Mouse (Mus musculus): ENCODE measurements around the gene Spcs1.

The Spcs1 gene

GRCm38 (mm10) chr14:31016063-31016462 lies 14.6 kb upstream of the Spcs1 start:
- Histone ChIP-seq H3K27me3 (ENCODE audit: insufficient read depth, low read length) (no peaks in the 10 kb centered on the region), H3K4me3 (replicated peaks; ENCODE audit: low read length) (peak overlapping the region; percentile 97), H3K4me1 (replicated peaks; ENCODE audit: low read depth, low read length) (peaks cover 50% of the 10 kb centered on the region), H3K9me3 (ENCODE audit: low read length) (no peaks in the 10 kb centered on the region), H3K36me3 (ENCODE audit: insufficient read depth, low read length) (peaks cover 72% of the 10 kb centered on the region)
- TF ChIP-seq CTCF (conservative IDR thresholded peaks at IDR 0.05; ENCODE audit: low read length) (no peak), POU5F1 (IDR thresholded peaks at IDR 0.05; ENCODE audit: borderline replicate concordance, low read length) (no peak), NANOG (IDR thresholded peaks at IDR 0.05; ENCODE audit: borderline replicate concordance, low read length) (no peak)

GRCm38 (mm10) chr14:31013928-31014327 lies 12.5 kb upstream of the Spcs1 start:
- H3K4me1 ChIP-seq (replicated peaks; ENCODE audit: low read depth, low read length), result peaks cover 40% of the 10 kb centered on the region
- TF ChIP-seq CTCF (conservative IDR thresholded peaks at IDR 0.05; ENCODE audit: low read length) (no peak), NANOG (IDR thresholded peaks at IDR 0.05; ENCODE audit: borderline replicate concordance, low read length) (no peak), POU5F1 (IDR thresholded peaks at IDR 0.05; ENCODE audit: borderline replicate concordance, low read length) (no peak)
- peaks cover 91% of the 10 kb centered on the region for H3K36me3 ChIP-seq (ENCODE audit: insufficient read depth, low read length)
- H3K9me3 ChIP-seq (ENCODE audit: low read length), result no peaks in the 10 kb centered on the region
- no peak overlapping the region for H3K4me3 ChIP-seq (replicated peaks; ENCODE audit: low read length)
- no peaks in the 10 kb centered on the region for H3K27me3 ChIP-seq (ENCODE audit: insufficient read depth, low read length)

- TF ChIP-seq NANOG (IDR thresholded peaks at IDR 0.05; ENCODE audit: borderline replicate concordance, low read length) (no peak), POU5F1 (IDR thresholded peaks at IDR 0.05; ENCODE audit: borderline replicate concordance, low read length) (no peak), CTCF (conservative IDR thresholded peaks at IDR 0.05; ENCODE audit: low read length) (no peak)
- no peaks in the 10 kb centered on the region for H3K9me3 ChIP-seq (ENCODE audit: low read length)
These were observed 10.1 kb upstream of the Spcs1 start for GRCm38 (mm10) chr14:31011588-31011987.

GRCm38 (mm10) chr14:31006779-31007178 lies 5.3 kb upstream of the Spcs1 start:
- peaks cover 47% of the 10 kb centered on the region for H3K36me3 ChIP-seq (ENCODE audit: insufficient read depth, low read length)
- TF ChIP-seq NANOG (IDR thresholded peaks at IDR 0.05; ENCODE audit: borderline replicate concordance, low read length) (no peak), POU5F1 (IDR thresholded peaks at IDR 0.05; ENCODE audit: borderline replicate concordance, low read length) (no peak), CTCF (conservative IDR thresholded peaks at IDR 0.05; ENCODE audit: low read length) (no peak)

More at GRCm38 (mm10) chr14:31011588-31011987, 10.1 kb upstream of the Spcs1 start:
- H3K4me1 ChIP-seq (replicated peaks; ENCODE audit: low read depth, low read length), result peaks cover 30% of the 10 kb centered on the region
- H3K27me3 ChIP-seq (ENCODE audit: insufficient read depth, low read length), result no peaks in the 10 kb centered on the region
- no peak overlapping the region for H3K4me3 ChIP-seq (replicated peaks; ENCODE audit: low read length)
- peaks cover 94% of the 10 kb centered on the region for H3K36me3 ChIP-seq (ENCODE audit: insufficient read depth, low read length)

GRCm38 (mm10) chr14:31004527-31004926 lies 3.1 kb upstream of the Spcs1 start:
- TF ChIP-seq CTCF (conservative IDR thresholded peaks at IDR 0.05; ENCODE audit: low read length) (no peak), POU5F1 (IDR thresholded peaks at IDR 0.05; ENCODE audit: borderline replicate concordance, low read length) (no peak), NANOG (IDR thresholded peaks at IDR 0.05; ENCODE audit: borderline replicate concordance, low read length) (no peak)

More at GRCm38 (mm10) chr14:31006779-31007178, 5.3 kb upstream of the Spcs1 start:
- Histone ChIP-seq H3K4me3 (replicated peaks; ENCODE audit: low read length) (no peak overlapping the region), H3K27me3 (ENCODE audit: insufficient read depth, low read length) (peaks cover 9% of the 10 kb centered on the region; the same call in 1 of the 2 replicates), H3K4me1 (replicated peaks; ENCODE audit: low read depth, low read length) (peaks cover 4% of the 10 kb centered on the region), H3K9me3 (ENCODE audit: low read length) (no peaks in the 10 kb centered on the region)

GRCm38 (mm10) chr14:31000816-31001306 lies 611 bp downstream of the Spcs1 start:
- peak overlapping the region; percentile 95 for H3K4me3 ChIP-seq (replicated peaks; ENCODE audit: low read length)
- TF ChIP-seq CTCF (conservative IDR thresholded peaks at IDR 0.05; ENCODE audit: low read length), result no peak
- TF ChIP-seq NANOG (IDR thresholded peaks at IDR 0.05; ENCODE audit: borderline replicate concordance, low read length), result no peak
- TF ChIP-seq POU5F1 (IDR thresholded peaks at IDR 0.05; ENCODE audit: borderline replicate concordance, low read length), result no peak
- peaks cover 9% of the 10 kb centered on the region; the same call in 1 of the 2 replicates for H3K27me3 ChIP-seq (ENCODE audit: insufficient read depth, low read length)
- peaks cover 20% of the 10 kb centered on the region for H3K4me1 ChIP-seq (replicated peaks; ENCODE audit: low read depth, low read length)
- H3K36me3 ChIP-seq (ENCODE audit: insufficient read depth, low read length), result no peaks in the 10 kb centered on the region
- H3K9me3 ChIP-seq (ENCODE audit: low read length), result no peaks in the 10 kb centered on the region

More at GRCm38 (mm10) chr14:31004527-31004926, 3.1 kb upstream of the Spcs1 start:
- no peaks in the 10 kb centered on the region for H3K9me3 ChIP-seq (ENCODE audit: low read length)
- H3K27me3 ChIP-seq (ENCODE audit: insufficient read depth, low read length), result peaks cover 9% of the 10 kb centered on the region; the same call in 1 of the 2 replicates
- peaks cover 26% of the 10 kb centered on the region for H3K36me3 ChIP-seq (ENCODE audit: insufficient read depth, low read length)
- no peak overlapping the region for H3K4me3 ChIP-seq (replicated peaks; ENCODE audit: low read length)
- H3K4me1 ChIP-seq (replicated peaks; ENCODE audit: low read depth, low read length), result peaks cover 15% of the 10 kb centered on the region

GRCm38 (mm10) chr14:31000356-31000755 lies 1.1 kb downstream of the Spcs1 start:
- no peaks in the 10 kb centered on the region for H3K9me3 ChIP-seq (ENCODE audit: low read length)
- H3K36me3 ChIP-seq (ENCODE audit: insufficient read depth, low read length), result no peaks in the 10 kb centered on the region
- peaks cover 9% of the 10 kb centered on the region; the same call in 1 of the 2 replicates for H3K27me3 ChIP-seq (ENCODE audit: insufficient read depth, low read length)
- TF ChIP-seq POU5F1 (IDR thresholded peaks at IDR 0.05; ENCODE audit: borderline replicate concordance, low read length), result no peak
- TF ChIP-seq NANOG (IDR thresholded peaks at IDR 0.05; ENCODE audit: borderline replicate concordance, low read length), result no peak
- no peak for TF ChIP-seq CTCF (conservative IDR thresholded peaks at IDR 0.05; ENCODE audit: low read length)
- H3K4me3 ChIP-seq (replicated peaks; ENCODE audit: low read length), result peak overlapping the region; percentile 95
- H3K4me1 ChIP-seq (replicated peaks; ENCODE audit: low read depth, low read length), result peaks cover 20% of the 10 kb centered on the region

GRCm38 (mm10) chr14:30996417-30996816 lies 5.1 kb downstream of the Spcs1 start:
- Histone ChIP-seq H3K9me3 (ENCODE audit: low read length) (no peaks in the 10 kb centered on the region), H3K4me3 (replicated peaks; ENCODE audit: low read length) (no peak overlapping the region), H3K4me1 (replicated peaks; ENCODE audit: low read depth, low read length) (peaks cover 16% of the 10 kb centered on the region), H3K36me3 (ENCODE audit: insufficient read depth, low read length) (no peaks in the 10 kb centered on the region), H3K27me3 (ENCODE audit: insufficient read depth, low read length) (no peaks in the 10 kb centered on the region)
- no peak for TF ChIP-seq NANOG (IDR thresholded peaks at IDR 0.05; ENCODE audit: borderline replicate concordance, low read length)
- no peak for TF ChIP-seq POU5F1 (IDR thresholded peaks at IDR 0.05; ENCODE audit: borderline replicate concordance, low read length)
- no peak for TF ChIP-seq CTCF (conservative IDR thresholded peaks at IDR 0.05; ENCODE audit: low read length)

- H3K4me1 ChIP-seq (replicated peaks; ENCODE audit: low read depth, low read length), result no peaks in the 10 kb centered on the region
- peaks cover 12% of the 10 kb centered on the region for H3K36me3 ChIP-seq (ENCODE audit: insufficient read depth, low read length)
These were observed 25.2 kb downstream of the Spcs1 start for GRCm38 (mm10) chr14:30976222-30976621.

More at GRCm38 (mm10) chr14:30976222-30976621, 25.2 kb downstream of the Spcs1 start:
- Histone ChIP-seq H3K9me3 (ENCODE audit: low read length) (no peaks in the 10 kb centered on the region), H3K27me3 (ENCODE audit: insufficient read depth, low read length) (no peaks in the 10 kb centered on the region), H3K4me3 (replicated peaks; ENCODE audit: low read length) (no peak overlapping the region)
- no peak for TF ChIP-seq POU5F1 (IDR thresholded peaks at IDR 0.05; ENCODE audit: borderline replicate concordance, low read length)
- no peak for TF ChIP-seq CTCF (conservative IDR thresholded peaks at IDR 0.05; ENCODE audit: low read length)
- TF ChIP-seq NANOG (IDR thresholded peaks at IDR 0.05; ENCODE audit: borderline replicate concordance, low read length), result no peak
